Mouse (Mus musculus) R1 (cell line): Measurements from ENCODE around the gene Hspa8.

ENCODE experiments used
- DNase-seq: peaks from one replicate; pipeline ENCODE4 v3.0.0-alpha.2; 2018; ENCODE audit warnings: low read depth, low spot score

Gene Hspa8

DNA sequence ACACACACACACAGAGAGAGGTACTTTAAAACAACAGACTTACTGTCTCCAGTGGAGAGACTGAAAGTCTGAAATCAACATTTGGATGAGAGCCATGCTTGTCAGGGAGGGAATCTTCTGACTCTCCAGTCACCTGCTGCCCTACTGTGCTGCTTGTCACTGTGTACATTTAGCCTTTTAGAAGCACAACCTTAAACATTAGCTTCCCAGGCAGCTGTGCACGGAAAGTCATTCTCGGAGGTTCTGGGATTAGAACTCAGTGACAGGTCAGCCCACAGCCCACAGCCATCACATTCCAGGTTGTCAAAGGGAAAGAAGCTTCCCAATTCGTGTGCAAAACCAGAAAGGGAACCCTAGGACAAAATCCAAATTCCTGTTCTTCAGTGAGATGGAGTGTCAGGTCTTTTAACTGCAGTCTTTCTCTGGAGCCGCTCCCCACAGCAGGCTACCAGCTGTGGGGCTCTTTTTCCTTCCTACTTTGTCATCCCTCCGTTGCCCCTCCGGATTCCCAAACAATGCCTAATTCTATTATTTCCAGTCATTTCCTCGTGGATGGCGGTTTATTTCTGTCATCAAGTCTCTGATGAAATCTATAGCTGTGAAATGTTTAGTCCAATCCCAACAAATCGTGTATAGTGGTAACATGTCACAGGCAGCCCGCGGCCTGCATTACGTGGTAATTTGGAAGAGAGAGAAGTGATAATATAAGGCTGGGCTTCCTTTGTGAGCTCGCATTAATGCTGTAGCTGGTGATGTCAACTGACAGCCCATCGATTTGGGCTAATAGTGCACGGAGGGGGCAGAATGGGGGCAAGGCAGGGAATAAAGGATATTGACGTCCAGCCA lies 7.5 kb downstream of the Hspa8 start:
- peak; percentile 65 for DNase-seq

DNA sequence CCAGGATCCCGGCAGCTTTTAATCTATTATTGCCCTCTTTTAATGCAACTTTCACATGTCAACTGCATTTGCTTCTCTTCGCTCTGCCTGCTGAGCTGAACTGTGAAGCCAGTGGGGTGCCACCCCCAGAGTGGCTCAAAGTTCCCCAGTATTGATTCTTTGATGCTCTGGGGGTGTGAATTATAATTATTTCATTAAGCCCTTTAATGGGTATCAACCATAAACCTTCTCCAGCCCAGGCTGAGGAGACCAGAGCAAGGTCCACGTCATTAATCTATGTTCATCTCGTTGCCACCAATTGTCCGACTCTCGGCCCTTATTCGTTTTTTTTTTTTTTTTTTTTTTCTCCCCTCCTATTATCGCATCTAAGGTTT lies 8.1 kb downstream of the Hspa8 start:
- no peak for DNase-seq

DNA sequence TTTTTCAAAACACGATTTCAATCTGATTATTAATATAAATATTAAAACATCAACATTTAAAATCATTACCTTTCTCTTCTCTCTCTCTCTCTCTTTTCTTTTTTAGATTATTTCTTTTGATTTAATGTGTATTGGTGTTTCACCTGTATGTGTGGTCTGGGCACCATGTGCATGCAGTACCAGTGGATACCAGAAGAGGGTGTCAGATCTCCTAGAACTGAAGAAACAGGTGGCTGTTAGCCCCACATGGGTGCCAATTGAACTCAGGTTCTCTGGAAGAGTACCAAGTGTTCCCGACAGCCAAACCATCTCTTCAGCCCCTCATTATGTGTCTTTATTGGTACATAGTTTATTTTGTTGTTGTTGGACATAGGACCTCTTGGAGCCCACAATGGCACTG lies 11.1 kb downstream of the Hspa8 start:
- peak; percentile 88 for DNase-seq

DNA sequence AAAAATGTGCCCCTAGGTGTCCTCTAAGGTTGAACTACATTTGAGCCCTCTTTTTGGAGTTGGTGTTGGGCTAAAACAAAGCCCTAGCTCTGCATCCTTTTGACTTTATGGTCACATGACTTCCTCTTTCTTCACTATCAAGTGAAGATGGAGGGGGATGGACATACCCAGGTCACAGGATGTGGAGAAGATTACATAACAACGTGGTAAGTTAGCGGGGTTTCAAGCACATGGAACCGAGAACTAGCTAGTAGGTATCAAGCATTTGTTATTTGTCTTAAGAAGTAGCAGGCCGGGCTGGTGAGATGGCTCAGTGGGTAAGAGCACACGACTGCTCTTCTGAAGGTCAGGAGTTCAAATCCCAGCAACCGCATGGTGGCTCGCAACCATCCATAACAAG lies 13.3 kb downstream of the Hspa8 start:
- DNase-seq, result no peak

DNA sequence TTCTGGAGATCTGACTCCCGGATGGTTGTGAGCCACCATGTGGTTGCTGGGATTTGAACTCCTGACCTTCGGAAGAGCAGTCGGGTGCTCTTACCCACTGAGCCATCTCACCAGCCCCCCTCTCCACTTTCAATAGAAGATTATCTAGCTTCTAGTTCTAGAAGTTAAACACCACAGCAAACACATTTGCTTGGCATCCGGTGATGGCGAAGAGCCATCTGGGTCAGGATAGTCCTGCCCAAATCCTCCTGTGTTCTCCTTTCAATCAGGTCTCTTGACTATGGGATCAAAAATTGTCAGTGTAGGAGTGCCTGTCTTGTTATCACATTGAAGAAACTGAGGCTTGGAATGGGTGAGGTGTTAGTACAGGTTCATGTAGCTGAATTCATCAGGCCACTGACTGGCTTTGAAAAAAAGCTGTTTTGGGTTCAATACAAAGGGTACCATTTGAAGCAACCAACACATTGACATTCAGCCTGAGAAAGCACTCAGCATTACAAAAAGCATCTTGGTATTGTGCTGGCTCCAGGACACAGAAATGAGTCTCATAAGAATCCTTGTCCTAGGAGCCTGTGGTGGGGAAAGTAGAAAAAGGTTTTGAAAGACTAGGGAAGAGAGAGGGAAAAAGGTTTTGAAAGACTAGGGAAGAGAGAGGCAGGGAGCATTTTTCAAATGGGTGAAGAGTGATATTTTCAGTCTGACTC lies 16.7 kb downstream of the Hspa8 start:
- no peak for DNase-seq

DNA sequence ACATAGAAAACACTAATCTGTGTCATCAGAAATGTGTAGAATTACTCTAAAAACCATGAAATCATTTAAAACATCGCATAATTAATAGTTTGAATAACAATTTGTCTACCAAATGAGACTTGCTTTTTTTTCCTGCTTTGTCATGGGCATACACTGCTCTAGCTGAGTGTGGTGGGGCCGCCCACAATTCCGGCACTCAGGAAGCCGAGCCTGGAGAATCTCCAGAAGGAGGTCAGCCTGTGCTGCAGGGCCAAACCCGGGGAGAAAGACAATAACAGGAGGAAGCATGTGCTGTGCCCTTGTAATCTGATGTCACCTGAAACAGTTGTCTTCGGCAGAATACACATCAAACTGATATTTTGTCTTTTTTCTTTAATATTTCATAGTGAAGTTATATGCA lies 24.8 kb downstream of the Hspa8 start:
- no peak for DNase-seq

DNA sequence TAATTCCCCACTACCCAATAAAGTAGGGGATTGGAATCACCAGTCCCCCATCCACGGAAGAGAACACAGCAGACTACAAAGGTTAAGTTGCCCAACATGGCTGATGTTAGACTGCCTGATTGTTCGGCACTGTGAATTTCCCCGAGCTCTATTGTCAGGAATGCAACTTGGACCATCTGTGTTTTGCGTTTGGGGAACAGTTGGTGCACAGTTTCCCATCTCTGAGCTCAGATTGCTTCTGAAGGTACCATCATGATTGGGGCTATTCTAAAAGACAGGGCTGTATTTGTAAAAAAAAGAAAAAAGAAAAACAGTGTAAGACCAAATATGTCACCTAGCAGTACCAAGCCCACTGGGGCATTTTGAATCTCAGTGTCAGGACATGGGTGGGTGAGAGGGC lies 26.6 kb downstream of the Hspa8 start:
- DNase-seq, result no peak

DNA sequence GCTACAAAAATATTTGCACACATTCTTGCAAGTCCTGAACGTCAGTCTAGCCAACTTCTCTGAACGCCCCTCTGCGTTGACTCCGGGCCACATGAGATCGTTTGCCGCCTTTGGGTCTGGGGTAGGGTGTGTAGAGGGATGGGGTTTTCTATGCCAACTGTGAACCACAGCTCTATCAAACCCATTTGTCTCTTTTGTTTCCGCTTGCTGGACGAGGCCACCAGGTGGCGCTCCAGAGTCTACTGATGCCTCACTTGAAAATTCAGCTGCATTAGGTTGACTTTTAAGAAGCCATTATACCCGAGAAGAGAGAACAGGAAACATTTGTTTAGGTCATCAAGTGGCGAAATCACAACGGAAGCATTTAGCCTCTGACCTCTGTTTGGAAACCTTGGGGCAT lies 33.8 kb downstream of the Hspa8 start:
- DNase-seq, result peak; percentile 71

DNA sequence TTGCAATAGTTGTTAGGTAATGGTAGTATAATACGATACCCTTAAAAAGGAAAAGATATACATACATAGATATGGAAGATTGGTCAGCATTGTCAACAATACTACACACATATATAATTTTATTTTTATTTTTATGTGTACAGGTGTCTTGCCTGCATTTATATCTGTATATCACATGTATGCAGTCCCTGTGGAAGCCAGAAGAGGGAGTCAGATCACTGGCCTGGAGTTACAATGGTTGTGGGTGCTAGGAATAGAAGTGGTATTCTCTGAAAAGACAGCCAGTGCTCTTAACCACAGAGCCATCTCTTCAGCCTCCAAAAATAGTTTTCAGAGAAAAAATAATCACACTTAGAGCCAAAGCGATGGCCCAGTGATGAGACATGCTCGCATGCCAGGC lies 35.9 kb downstream of the Hspa8 start:
- peak; percentile 45 for DNase-seq

DNA sequence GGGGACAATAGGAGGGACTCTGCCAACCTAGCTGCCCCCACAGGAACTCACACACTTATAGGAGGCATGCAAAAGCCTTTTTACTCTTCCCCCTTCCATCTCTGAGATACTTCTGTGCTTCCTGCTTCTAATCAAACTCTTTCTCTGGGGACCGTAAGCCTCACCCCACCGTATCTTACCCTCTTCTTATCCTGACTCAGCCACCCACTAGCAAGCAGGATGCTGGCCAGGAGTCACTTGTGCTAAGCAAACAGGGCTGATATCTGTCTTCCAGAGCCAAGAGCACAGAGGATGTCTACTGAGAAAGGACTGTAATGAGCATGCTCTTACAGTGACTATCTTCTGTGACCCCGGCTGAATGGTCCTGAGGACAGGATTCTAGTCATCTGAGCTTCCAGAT lies 38.9 kb downstream of the Hspa8 start:
- DNase-seq, result no peak

DNA sequence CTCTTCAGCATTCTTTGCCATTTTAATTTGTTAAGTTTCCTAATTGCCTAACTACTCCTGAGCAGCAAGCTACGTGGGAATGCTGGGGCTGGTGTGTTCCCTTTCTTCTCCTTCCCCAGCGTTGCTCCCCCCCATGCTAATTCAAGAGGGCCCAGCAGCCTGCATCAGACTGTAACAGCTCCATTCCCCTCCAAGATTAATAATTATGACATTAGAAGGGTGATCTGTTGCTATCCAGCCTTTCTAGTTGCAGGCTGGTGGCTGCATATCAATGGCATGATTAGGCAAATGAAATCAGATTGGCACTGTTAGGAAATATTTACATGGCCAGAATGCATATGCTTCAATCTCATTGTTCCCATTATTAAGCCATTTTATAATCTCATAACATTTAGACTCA lies 50.7 kb downstream of the Hspa8 start:
- DNase-seq, result no peak

DNA sequence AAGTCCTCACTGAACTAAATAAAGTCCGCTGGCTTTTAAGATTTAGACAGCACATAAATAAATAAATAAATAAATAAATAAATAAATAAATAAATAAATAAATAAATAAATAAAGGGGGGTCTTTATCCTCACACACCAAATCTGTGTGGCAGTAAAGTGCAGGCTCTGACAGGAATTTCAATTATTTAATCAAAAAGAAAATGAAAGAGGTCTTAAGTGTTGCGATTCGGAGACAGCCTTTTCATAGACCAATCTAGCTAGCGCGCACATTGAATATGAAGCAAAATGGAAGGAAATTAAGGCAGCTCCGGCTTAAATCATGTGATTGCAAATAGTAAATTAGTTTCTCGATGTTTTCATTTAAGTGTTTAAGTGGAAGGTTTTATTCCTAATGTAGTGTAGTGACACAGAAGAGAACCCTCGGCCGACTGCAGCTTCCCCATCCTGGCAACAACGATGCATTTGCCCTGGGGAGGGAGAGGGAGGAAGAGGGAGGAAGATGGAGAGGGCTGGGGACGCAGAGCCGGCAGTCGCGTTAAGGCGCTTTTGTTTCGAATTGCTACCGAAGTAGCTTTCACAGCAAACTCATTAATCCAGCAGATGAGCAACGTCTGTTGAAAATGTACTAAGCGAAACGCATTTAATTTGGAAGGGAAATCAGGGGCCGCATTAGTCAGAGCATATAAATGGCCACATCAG lies 57.8 kb downstream of the Hspa8 start:
- DNase-seq, result no peak

DNA sequence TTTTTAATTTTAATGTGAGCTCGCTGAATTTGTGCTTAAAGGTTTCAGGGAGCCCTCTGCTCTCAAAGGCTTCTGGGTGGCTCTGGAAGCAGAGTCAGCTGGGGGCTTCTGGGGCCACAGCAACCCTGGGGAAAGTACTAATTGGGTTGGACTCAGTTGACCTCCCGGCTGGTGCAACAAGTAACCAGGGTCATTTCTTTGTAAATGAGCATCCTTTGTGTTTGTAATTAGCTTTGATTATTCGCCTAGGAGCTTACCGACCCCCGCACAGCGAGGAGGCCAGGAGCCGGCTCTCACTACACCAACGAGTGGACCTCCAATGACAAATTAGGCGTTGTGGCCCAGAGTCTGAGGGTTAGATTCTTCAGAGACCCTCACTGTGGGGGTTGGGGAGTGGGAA lies 58.4 kb downstream of the Hspa8 start:
- DNase-seq, result peak; percentile 58
